Mouse (Mus musculus) liver, postnatal 0 days (tissue): ENCODE data around the gene Rpl27. TPM values are rescaled to one million over a fixed set of nuclear protein-coding genes. Genes with fewer than 3 reads are reported as not detected.
A peak's percentile ranks its signal among the peaks of the same experiment; 100 is the strongest.

ENCODE experiments used
- ATAC-seq: fragments of 200-750 bp; cut with Nextera tagmentation; 2 replicates; pipeline ENCODE4 v1.8.0; 2017; ENCODE audit warnings: mild to moderate bottlenecking, moderate library complexity
- DNase-seq: peaks from one replicate; pipeline ENCODE4 v3.0.0-alpha.2; 2016
- H3K27ac ChIP-seq: fragments of 300-500 bp; sonication (generic); 2 replicates; pipeline ENCODE4 v1.5.1; 2014; ENCODE audit warnings: antibody characterized with exemption, moderate library complexity, mild to moderate bottlenecking, low read depth
- H3K27me3 ChIP-seq: fragments of 300-500 bp; sonication (generic); 2 replicates; pipeline ENCODE4 v1.6.1; 2014; ENCODE audit warnings: low read length, control low read depth, mixed read lengths; ENCODE audit not compliant: insufficient read depth
- H3K36me3 ChIP-seq: fragments of 300-500 bp; sonication (generic); replicated peaks from 2 replicates; pipeline ENCODE4 v1.6.1; 2014; ENCODE audit warnings: mild to moderate bottlenecking, control low read depth, low read length, moderate library complexity, mixed read lengths; ENCODE audit not compliant: insufficient read depth
- H3K4me1 ChIP-seq: fragments of 300-500 bp; sonication (generic); 2 replicates; pipeline ENCODE4 v1.6.1; 2014; ENCODE audit warnings: antibody characterized with exemption, mild to moderate bottlenecking, control low read depth; ENCODE audit not compliant: insufficient read depth
- H3K4me2 ChIP-seq: fragments of 300-500 bp; sonication (generic); 2 replicates; pipeline ENCODE4 v1.6.1; 2014; ENCODE audit warnings: low read depth, mild to moderate bottlenecking, low read length, moderate library complexity, mixed read lengths
- H3K4me3 ChIP-seq: fragments of 300-500 bp; sonication (generic); 2 replicates; pipeline ENCODE4 v1.5.1; 2014; ENCODE audit warnings: low read depth, low read length
- H3K9ac ChIP-seq: fragments of 300-500 bp; sonication (generic); replicated peaks from 2 replicates; pipeline ENCODE4 v1.6.1; 2014; ENCODE audit warnings: mild to moderate bottlenecking, moderate library complexity
- H3K9me3 ChIP-seq: fragments of 300-500 bp; sonication (generic); 2 replicates; pipeline ENCODE4 v1.6.1; 2016; ENCODE audit warnings: mild to moderate bottlenecking, control low read depth, low read length, mixed read lengths
- CTCF ChIP-seq: sonication (generic); IDR thresholded peaks from 2 replicates; pipeline ENCODE4 v1.5.1; 2016; ENCODE audit warnings: antibody characterized with exemption, low read depth
- EP300 ChIP-seq: IDR thresholded peaks from 2 replicates; pipeline ENCODE4 v1.6.1; 2016; ENCODE audit warnings: antibody characterized with exemption, low read depth, mild to moderate bottlenecking
- WGBS: fragments of 180-500 bp; shearing (Covaris S2); extraction: QIAGEN DNeasy Blood & Tissue Kit; methylation state at CpG from one replicate; pipeline ENCODE4 v1.1.7; 2014; ENCODE audit not compliant: insufficient replicate concordance; 5-methylcytosine and 5-hydroxymethylcytosine counted together
- polyA plus RNA-seq: library from polyadenylated mRNA; unstranded; fragments of >200 nt; fragmentation: Nextera tagmentation; extraction: Ambion mirVana; gene quantifications from 2 replicates; pipeline ENCODE4 v1.2.1, GENCODE M21; 2015

Gene Rpl27
- polyA plus RNA-seq, 1 experiment from 2014 or later: 213 TPM

- Histone ChIP-seq H3K4me3 (no peak overlapping the region), H3K9ac (no peak overlapping the region), H3K27ac (no peak overlapping the region), H3K9me3 (no peaks in the 10 kb centered on the region), H3K27me3 (no peaks in the 10 kb centered on the region), H3K36me3 (no peaks in the 10 kb centered on the region), H3K4me1 (peaks cover 9% of the 10 kb centered on the region), H3K4me2 (no peak overlapping the region)
- WGBS: 64% methylated on average over 4 of the region's 4 CpGs
- no peak for TF ChIP-seq CTCF
- TF ChIP-seq EP300: no peak
- DNase-seq (no peak), ATAC-seq (no peak)
Observed at GRCm38 (mm10) chr11:101477194-101477551, 35.1 kb downstream of the Rpl27 start.

GRCm38 (mm10) chr11:101477552-101478211 lies 35.6 kb downstream of the Rpl27 start:
- no peak overlapping the region for H3K4me2 ChIP-seq
- ATAC-seq (no peak), DNase-seq (no peak)
- H3K9ac ChIP-seq: no peak overlapping the region
- TF ChIP-seq EP300: no peak
- TF ChIP-seq CTCF: no peak
- H3K9me3 ChIP-seq: no peaks in the 10 kb centered on the region
- no peaks in the 10 kb centered on the region for H3K36me3 ChIP-seq
- H3K27me3 ChIP-seq: no peaks in the 10 kb centered on the region
- no peak overlapping the region for H3K27ac ChIP-seq
- H3K4me3 ChIP-seq: no peak overlapping the region
- WGBS: 75% methylated on average over 10 of the region's 10 CpGs
- H3K4me1 ChIP-seq: peaks cover 9% of the 10 kb centered on the region

GRCm38 (mm10) chr11:101479171-101479635 lies 37.1 kb downstream of the Rpl27 start:
- ATAC-seq: peak; percentile 45; the same call in 1 of the 2 replicates
- peak overlapping the region; percentile 38 for H3K4me2 ChIP-seq

GRCm38 (mm10) chr11:101480912-101481311 lies 38.8 kb downstream of the Rpl27 start:
- WGBS: 33% methylated on average over 6 of the region's 6 CpGs
- TF ChIP-seq CTCF (no peak), EP300 (no peak)
- no peak overlapping the region for H3K27ac ChIP-seq
- H3K9ac ChIP-seq: no peak overlapping the region
- no peaks in the 10 kb centered on the region for H3K9me3 ChIP-seq
- no peaks in the 10 kb centered on the region for H3K27me3 ChIP-seq
- ATAC-seq (peak; percentile 43), DNase-seq (no peak)
- H3K4me3 ChIP-seq: no peak overlapping the region
- no peak overlapping the region for H3K4me2 ChIP-seq
- H3K4me1 ChIP-seq: peaks cover 24% of the 10 kb centered on the region
- no peaks in the 10 kb centered on the region for H3K36me3 ChIP-seq

More at GRCm38 (mm10) chr11:101479171-101479635, 37.1 kb downstream of the Rpl27 start:
- Histone ChIP-seq H3K27me3 (no peaks in the 10 kb centered on the region), H3K9me3 (no peaks in the 10 kb centered on the region), H3K36me3 (no peaks in the 10 kb centered on the region), H3K27ac (no peak overlapping the region), H3K4me1 (peaks cover 13% of the 10 kb centered on the region), H3K9ac (no peak overlapping the region), H3K4me3 (no peak overlapping the region)
- no peak for TF ChIP-seq EP300
- no peak for TF ChIP-seq CTCF
- 36% methylated on average over 18 of the region's 18 CpGs for WGBS
- DNase-seq: no peak

- Histone ChIP-seq H3K4me1 (peaks cover 29% of the 10 kb centered on the region), H3K4me2 (no peak overlapping the region), H3K27ac (no peak overlapping the region), H3K9me3 (no peaks in the 10 kb centered on the region), H3K9ac (no peak overlapping the region), H3K36me3 (peaks cover 13% of the 10 kb centered on the region; the same call in 1 of the 2 replicates), H3K27me3 (no peaks in the 10 kb centered on the region), H3K4me3 (no peak overlapping the region)
- 33% methylated on average over 3 of the region's 3 CpGs for whole genome bisulfite sequencing
- ATAC-seq (no peak), DNase-seq (no peak)
- TF ChIP-seq EP300 (no peak), CTCF (no peak)
Observed at GRCm38 (mm10) chr11:101483804-101484203, 41.7 kb downstream of the Rpl27 start.

- Histone ChIP-seq H3K9ac (no peak overlapping the region), H3K9me3 (no peaks in the 10 kb centered on the region), H3K4me2 (no peak overlapping the region), H3K4me1 (peaks cover 27% of the 10 kb centered on the region), H3K36me3 (peaks cover 13% of the 10 kb centered on the region; the same call in 1 of the 2 replicates), H3K27me3 (no peaks in the 10 kb centered on the region), H3K27ac (no peak overlapping the region), H3K4me3 (no peak overlapping the region)
- ATAC-seq (no peak), DNase-seq (no peak)
- 53% methylated on average over 6 of the region's 6 CpGs for WGBS
- TF ChIP-seq EP300: no peak
- no peak for TF ChIP-seq CTCF
Observed at GRCm38 (mm10) chr11:101484245-101484644, 42.1 kb downstream of the Rpl27 start.
